Mouse (Mus musculus): Measurements from ENCODE around the gene C4b. TPM values are rescaled to one million over a fixed set of nuclear protein-coding genes. Genes with fewer than 3 reads are reported as not detected.

Gene C4b
- polyA plus RNA-seq, 1 experiment, result 15.2 TPM

DNA sequence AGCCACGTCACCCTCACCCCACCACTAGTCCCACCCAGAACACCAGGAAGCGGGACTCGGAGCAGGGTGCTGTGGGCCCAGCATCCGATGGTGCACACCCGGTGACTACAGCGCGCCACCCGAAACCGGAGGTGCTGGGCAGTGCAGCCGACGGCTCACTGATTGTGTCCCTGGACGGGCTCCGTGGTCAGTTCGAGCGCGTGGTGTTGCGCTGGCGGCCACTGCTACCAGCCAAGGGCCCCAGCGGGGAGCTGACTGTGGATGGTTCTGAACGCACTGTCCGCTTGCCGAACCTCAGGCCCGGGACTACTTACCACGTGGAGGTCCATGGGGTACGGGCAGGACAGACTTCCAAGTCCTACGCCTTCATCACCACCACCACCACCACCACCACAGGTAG is 63.5 kb downstream of the C4b start:
- no peak for DNase-seq
- Histone ChIP-seq H3K36me3 (ENCODE audit: control insufficient read depth, insufficient read depth, low read length) (no peaks in the 10 kb centered on the region), H3K27ac (ENCODE audit: control insufficient read depth, insufficient read depth, low read length) (no peak overlapping the region), H3K4me3 (ENCODE audit: control insufficient read depth, insufficient read depth, low read length) (no peak overlapping the region), H3K4me1 (replicated peaks; ENCODE audit: control insufficient read depth, insufficient read depth, low read length) (no peaks in the 10 kb centered on the region), H3K27me3 (ENCODE audit: control insufficient read depth, insufficient read depth, low read length) (peaks cover 4% of the 10 kb centered on the region; the same call in 1 of the 2 replicates)
- WGBS, result 83% methylated on average over 26 of the region's 26 CpGs
- TF ChIP-seq CTCF (IDR thresholded peaks at IDR 0.05; ENCODE audit: borderline replicate concordance, control insufficient read depth, extremely low read depth, insufficient read depth, low read length, poor library complexity) (no peak), POLR2A (IDR thresholded peaks at IDR 0.05; ENCODE audit: control insufficient read depth, extremely low read depth, insufficient read depth, low read length, poor library complexity) (no peak)

Other genes with a start within 250 kb of the C4b start
- 0.53 and 0.68 TPM in 2 replicates for gene Btnl6, start 226.5 kb downstream of the C4b start, polyA plus RNA-seq (2012; rRNA removed)
- gene Notch4, start 179.6 kb downstream of the C4b start, polyA plus RNA-seq (2012; rRNA removed), result 6.1 and 8.6 TPM in 2 replicates
- gene Gpsm3, start 154.1 kb downstream of the C4b start, polyA plus RNA-seq (2012; rRNA removed), result 208 and 222 TPM in 2 replicates
- gene Pbx2, start 152.6 kb downstream of the C4b start, polyA plus RNA-seq (2012; rRNA removed), result 144 and 146 TPM in 2 replicates
- 13.4 and 18.8 TPM in 2 replicates for gene Ager, start 146.0 kb downstream of the C4b start, polyA plus RNA-seq (2012; rRNA removed)
- 140 and 175 TPM in 2 replicates for gene Rnf5, start 140.2 kb downstream of the C4b start, polyA plus RNA-seq (2012; rRNA removed)
- 316 and 350 TPM in 2 replicates for gene Agpat1, start 139.6 kb downstream of the C4b start, polyA plus RNA-seq (2012; rRNA removed)
- gene Egfl8, start 127.9 kb downstream of the C4b start, polyA plus RNA-seq (2012; rRNA removed), result 13.0 and 16.0 TPM in 2 replicates
- 116 and 120 TPM in 2 replicates for gene Ppt2, start 115.4 kb downstream of the C4b start, polyA plus RNA-seq (2012; rRNA removed)
- gene Prrt1, start 114.3 kb downstream of the C4b start, polyA plus RNA-seq (2012; rRNA removed), result 361 and 385 TPM in 2 replicates
- gene Fkbpl, start 99.1 kb downstream of the C4b start, polyA plus RNA-seq (2012; rRNA removed), result 3.4 and 5.8 TPM in 2 replicates
- 160 and 169 TPM in 2 replicates for gene Atf6b, start 96.7 kb downstream of the C4b start, polyA plus RNA-seq (2012; rRNA removed)
- gene Tnxb, start 73.3 kb downstream of the C4b start, polyA plus RNA-seq (2012; rRNA removed), result 4.5 and 5.7 TPM in 2 replicates
- 0.09 and 0.16 TPM in 2 replicates for gene Cyp21a1, start 60.7 kb upstream of the C4b start, polyA plus RNA-seq (2012; rRNA removed)
- gene Stk19, start 93.1 kb upstream of the C4b start, polyA plus RNA-seq (2012; rRNA removed), result 62.2 and 80.8 TPM in 2 replicates
- 95.7 and 115 TPM in 2 replicates for gene Dxo, start 93.1 kb upstream of the C4b start, polyA plus RNA-seq (2012; rRNA removed)
- 209 TPM in 2 replicates for gene Skiv2l, start 106.3 kb upstream of the C4b start, polyA plus RNA-seq (2012; rRNA removed)
- 26.1 and 33.4 TPM in 2 replicates for gene Nelfe, start 106.5 kb upstream of the C4b start, polyA plus RNA-seq (2012; rRNA removed)
- gene Cfb, start 118.6 kb upstream of the C4b start, polyA plus RNA-seq (2012; rRNA removed), result 12.3 and 14.9 TPM in 2 replicates
- gene Zbtb12, start 135.6 kb upstream of the C4b start, polyA plus RNA-seq (2012; rRNA removed), result 15.0 and 16.3 TPM in 2 replicates
- 0.03 TPM in 1 of 2 replicates, not detected in the other for gene Gm20547, start 138.2 kb upstream of the C4b start, polyA plus RNA-seq (2012; rRNA removed)
- 12.9 and 18.4 TPM in 2 replicates for gene C2, start 154.4 kb upstream of the C4b start, polyA plus RNA-seq (2012; rRNA removed)
- 372 and 380 TPM in 2 replicates for gene Ehmt2, start 154.6 kb upstream of the C4b start, polyA plus RNA-seq (2012; rRNA removed)
- gene Slc44a4, start 170.6 kb upstream of the C4b start, polyA plus RNA-seq (2012; rRNA removed), result 0.33 and 0.59 TPM in 2 replicates
- 66.9 and 82.3 TPM in 2 replicates for gene Neu1, start 187.4 kb upstream of the C4b start, polyA plus RNA-seq (2012; rRNA removed)
- 22.7 and 26.5 TPM in 2 replicates for gene Hspa1b, start 215.4 kb upstream of the C4b start, polyA plus RNA-seq (2012; rRNA removed)
- not detected in 2 replicates for gene Gm20481, start 226.0 kb upstream of the C4b start, polyA plus RNA-seq (2012; rRNA removed)
- gene Hspa1a, start 228.3 kb upstream of the C4b start, polyA plus RNA-seq (2012; rRNA removed), result 10.0 and 12.2 TPM in 2 replicates
- gene Hspa1l, start 228.8 kb upstream of the C4b start, polyA plus RNA-seq (2012; rRNA removed), result 0.06 and 0.28 TPM in 2 replicates
- 207 and 265 TPM in 2 replicates for gene Lsm2, start 238.0 kb upstream of the C4b start, polyA plus RNA-seq (2012; rRNA removed)